Mouse (Mus musculus) limb, embryonic 15.5 days (tissue): ENCODE results near the gene Ptgis. TPM values are rescaled to one million over a fixed set of nuclear protein-coding genes. Genes with fewer than 3 reads are reported as not detected.

ENCODE experiments used
- ATAC-seq: fragments of 200-750 bp; cut with Nextera tagmentation; 2 replicates; pipeline ENCODE4 v1.8.0; 2017; ENCODE audit warnings: low read depth, moderate TSS enrichment; ENCODE audit not compliant: insufficient number of reproducible peaks, low FRiP score, low TSS enrichment
- H3K27ac ChIP-seq: fragments of 300-500 bp; sonication (generic); 2 replicates; pipeline ENCODE4 v1.5.1; 2015; ENCODE audit warnings: moderate library complexity, mild to moderate bottlenecking, inconsistent platforms
- H3K27me3 ChIP-seq: fragments of 300-500 bp; sonication (generic); 2 replicates; pipeline ENCODE4 v1.6.1; 2015; ENCODE audit warnings: inconsistent platforms
- H3K36me3 ChIP-seq: fragments of 300-500 bp; sonication (generic); 2 replicates; pipeline ENCODE4 v1.6.1; 2015; ENCODE audit warnings: inconsistent platforms
- H3K4me1 ChIP-seq: fragments of 300-500 bp; sonication (generic); 2 replicates; pipeline ENCODE4 v1.6.1; 2015; ENCODE audit warnings: inconsistent platforms
- H3K4me2 ChIP-seq: fragments of 300-500 bp; sonication (generic); 2 replicates; pipeline ENCODE4 v1.6.1; 2015; ENCODE audit warnings: mild to moderate bottlenecking, inconsistent platforms
- H3K4me3 ChIP-seq: fragments of 300-500 bp; sonication (generic); 2 replicates; pipeline ENCODE4 v1.5.1; 2015; ENCODE audit warnings: mild to moderate bottlenecking, inconsistent platforms
- H3K9ac ChIP-seq: fragments of 300-500 bp; sonication (generic); 2 replicates; pipeline ENCODE4 v1.6.1; 2015; ENCODE audit warnings: inconsistent platforms
- H3K9me3 ChIP-seq: fragments of 300-500 bp; sonication (generic); 2 replicates; pipeline ENCODE4 v1.6.1; 2016; ENCODE audit warnings: inconsistent platforms
- WGBS: fragments of 180-500 bp; shearing (Covaris S2); methylation state at CpG from one replicate; pipeline ENCODE4 v1.1.7; 2015; 5-methylcytosine and 5-hydroxymethylcytosine counted together
- polyA plus RNA-seq: library from polyadenylated mRNA; unstranded; fragments of >200 nt; fragmentation: Nextera tagmentation; extraction: Ambion mirVana; gene quantifications from 2 replicates; pipeline ENCODE4 v1.2.1, GENCODE M21; 2015

Ptgis gene
- polyA plus RNA-seq, 1 experiment from 2014 or later, result 35.7 TPM

GRCm38 (mm10) chr2:167261106-167261505 is 20.7 kb upstream of the Ptgis start:
- WGBS, result 38% methylated on average over 4 of the region's 4 CpGs
- peak; percentile 70 for ATAC-seq
- peak overlapping the region; percentile 89 for H3K27ac ChIP-seq
- H3K27me3 ChIP-seq, result no peaks in the 10 kb centered on the region
- H3K36me3 ChIP-seq, result no peaks in the 10 kb centered on the region
- no peak overlapping the region for H3K4me2 ChIP-seq
- peaks cover 19% of the 10 kb centered on the region for H3K4me1 ChIP-seq
- no peak overlapping the region for H3K9ac ChIP-seq
- no peak overlapping the region for H3K4me3 ChIP-seq
- H3K9me3 ChIP-seq, result no peaks in the 10 kb centered on the region

- H3K4me2 ChIP-seq, result no peak overlapping the region
- ATAC-seq, result no peak
Observed at GRCm38 (mm10) chr2:167257790-167258189, 17.4 kb upstream of the Ptgis start.

DNA sequence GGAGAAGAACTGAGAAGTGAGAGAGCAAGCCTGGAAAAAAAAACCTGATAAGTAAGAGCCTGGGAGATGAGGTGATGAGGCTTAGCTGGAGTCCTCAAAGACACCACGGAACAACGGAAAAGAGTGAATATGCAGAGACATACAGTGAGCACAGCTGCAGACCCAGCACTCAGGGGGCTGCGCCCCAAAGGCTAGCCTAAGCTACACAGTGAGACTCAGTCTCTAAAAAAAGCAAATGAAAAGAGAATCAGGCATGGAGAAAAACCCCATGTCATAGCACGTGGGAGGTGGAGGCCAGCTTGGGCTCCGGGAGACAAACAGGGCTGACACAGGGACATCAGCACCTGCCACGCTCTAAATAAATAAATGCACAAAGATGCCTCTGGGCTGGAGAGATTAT is 14.4 kb upstream of the Ptgis start:
- H3K4me1 ChIP-seq, result peaks cover 35% of the 10 kb centered on the region
- H3K27ac ChIP-seq, result no peak overlapping the region
- no peaks in the 10 kb centered on the region for H3K36me3 ChIP-seq
- 66% methylated on average over 6 of the region's 6 CpGs for WGBS
- no peaks in the 10 kb centered on the region for H3K27me3 ChIP-seq
- H3K4me2 ChIP-seq, result no peak overlapping the region
- no peaks in the 10 kb centered on the region for H3K9me3 ChIP-seq
- no peak overlapping the region for H3K4me3 ChIP-seq
- H3K9ac ChIP-seq, result no peak overlapping the region
- ATAC-seq, result no peak

More at GRCm38 (mm10) chr2:167257790-167258189, 17.4 kb upstream of the Ptgis start:
- 38% methylated on average over 3 of the region's 3 CpGs for WGBS
- no peak overlapping the region for H3K27ac ChIP-seq
- H3K36me3 ChIP-seq, result no peaks in the 10 kb centered on the region
- H3K4me1 ChIP-seq, result peaks cover 24% of the 10 kb centered on the region
- no peak overlapping the region for H3K4me3 ChIP-seq
- H3K9me3 ChIP-seq, result no peaks in the 10 kb centered on the region
- H3K9ac ChIP-seq, result no peak overlapping the region
- H3K27me3 ChIP-seq, result no peaks in the 10 kb centered on the region

GRCm38 (mm10) chr2:167254185-167254584 is 13.8 kb upstream of the Ptgis start:
- Histone ChIP-seq H3K27ac (no peak overlapping the region; the same call in 1 of the 2 replicates), H3K4me1 (peaks cover 39% of the 10 kb centered on the region), H3K9me3 (no peaks in the 10 kb centered on the region), H3K9ac (no peak overlapping the region), H3K36me3 (no peaks in the 10 kb centered on the region), H3K4me2 (no peak overlapping the region), H3K27me3 (no peaks in the 10 kb centered on the region), H3K4me3 (no peak overlapping the region)
- 55% methylated on average over 7 of the region's 7 CpGs for WGBS
- no peak for ATAC-seq

DNA sequence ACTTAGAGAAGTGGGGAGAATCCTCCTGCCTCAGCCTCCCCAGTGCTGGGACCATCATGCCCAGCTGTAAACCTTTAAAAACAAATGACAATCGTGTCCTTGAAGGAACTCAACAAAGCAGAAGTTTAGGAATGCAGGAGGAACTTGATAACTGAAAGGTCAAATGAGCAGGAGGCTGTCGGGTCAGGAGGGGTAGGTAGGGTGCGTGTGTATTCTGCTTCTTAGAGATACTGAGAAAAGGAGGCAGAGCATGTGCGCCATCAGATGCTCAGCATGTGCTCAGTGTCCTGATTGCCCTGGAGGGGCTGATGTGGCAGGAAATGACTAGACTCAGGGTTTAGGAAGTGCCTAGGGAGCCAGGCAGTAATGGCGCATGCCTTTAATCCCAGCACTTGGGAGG is 13.1 kb upstream of the Ptgis start:
- H3K9me3 ChIP-seq, result no peaks in the 10 kb centered on the region
- H3K36me3 ChIP-seq, result no peaks in the 10 kb centered on the region
- 87% methylated on average over 5 of the region's 5 CpGs for WGBS
- H3K4me1 ChIP-seq, result peaks cover 39% of the 10 kb centered on the region
- H3K4me2 ChIP-seq, result no peak overlapping the region
- H3K4me3 ChIP-seq, result no peak overlapping the region
- no peaks in the 10 kb centered on the region for H3K27me3 ChIP-seq
- no peak overlapping the region for H3K27ac ChIP-seq
- H3K9ac ChIP-seq, result no peak overlapping the region
- ATAC-seq, result no peak

- ATAC-seq, result no peak
- 28% methylated on average over 3 of the region's 3 CpGs for WGBS
- H3K4me1 ChIP-seq, result peaks cover 39% of the 10 kb centered on the region
- peak overlapping the region; percentile 74 for H3K27ac ChIP-seq
- H3K4me3 ChIP-seq, result no peak overlapping the region
- H3K27me3 ChIP-seq, result no peaks in the 10 kb centered on the region
- H3K9ac ChIP-seq, result no peak overlapping the region
- H3K9me3 ChIP-seq, result no peaks in the 10 kb centered on the region
- H3K4me2 ChIP-seq, result no peak overlapping the region
- H3K36me3 ChIP-seq, result no peaks in the 10 kb centered on the region
Observed at GRCm38 (mm10) chr2:167252057-167252687, 11.8 kb upstream of the Ptgis start.

- 22% methylated on average over 7 of the region's 7 CpGs for WGBS
- peak overlapping the region; percentile 75 for H3K27ac ChIP-seq
- H3K9ac ChIP-seq, result no peak overlapping the region
- peaks cover 37% of the 10 kb centered on the region for H3K4me1 ChIP-seq
- no peaks in the 10 kb centered on the region for H3K27me3 ChIP-seq
- no peaks in the 10 kb centered on the region for H3K36me3 ChIP-seq
- no peak overlapping the region for H3K4me3 ChIP-seq
- H3K4me2 ChIP-seq, result no peak overlapping the region
- no peaks in the 10 kb centered on the region for H3K9me3 ChIP-seq
- ATAC-seq, result peak; percentile 27; the same call in 1 of the 2 replicates
Observed at GRCm38 (mm10) chr2:167250736-167251337, 10.4 kb upstream of the Ptgis start.

DNA sequence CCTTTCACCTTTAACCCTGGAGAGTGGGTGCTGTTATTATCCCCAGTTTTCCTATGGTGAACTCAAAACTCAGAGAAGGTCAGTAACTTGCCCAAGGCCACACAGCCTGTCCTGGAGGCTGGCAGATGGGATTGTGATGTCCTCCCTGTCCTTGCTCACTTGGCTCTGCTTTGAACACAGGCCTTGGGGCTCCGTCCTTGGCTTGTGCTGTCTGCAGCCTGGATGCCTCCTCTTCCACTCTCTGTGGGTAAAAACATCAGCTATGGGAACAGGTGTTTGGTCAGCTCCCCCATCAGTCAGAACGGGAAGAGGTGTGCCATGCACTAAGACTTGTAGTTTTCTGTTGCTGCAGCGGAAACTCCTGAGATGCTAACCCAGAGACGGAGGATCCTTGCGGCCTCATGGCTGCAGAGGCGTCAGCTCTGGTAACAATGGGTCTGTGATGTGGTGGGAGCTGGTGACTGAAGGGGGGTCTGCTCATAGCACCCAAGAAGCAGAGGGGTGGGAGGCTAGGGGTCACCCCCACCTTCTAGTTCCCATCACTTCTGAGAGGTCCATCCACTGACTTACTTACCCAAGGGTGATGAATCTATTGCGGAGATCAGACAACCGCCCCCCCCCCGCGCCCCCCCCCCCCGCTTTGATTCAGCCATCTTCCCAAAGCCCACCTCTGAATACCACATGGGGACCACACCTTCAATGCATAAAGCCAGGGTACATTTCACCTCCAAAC is 9.8 kb upstream of the Ptgis start:
- Histone ChIP-seq H3K9me3 (no peaks in the 10 kb centered on the region), H3K27me3 (no peaks in the 10 kb centered on the region), H3K4me1 (peaks cover 37% of the 10 kb centered on the region), H3K27ac (peak overlapping the region; percentile 57; the same call in 1 of the 2 replicates), H3K4me2 (no peak overlapping the region), H3K4me3 (no peak overlapping the region), H3K36me3 (no peaks in the 10 kb centered on the region), H3K9ac (no peak overlapping the region)
- no peak for ATAC-seq
- 32% methylated on average over 10 of the region's 11 CpGs for WGBS

- WGBS, result 53% methylated on average over 3 of the region's 3 CpGs
- no peak for ATAC-seq
- 0 out of 2 replicates have a peak overlapping the region, but pooled peaks have one; percentile 57 for H3K27ac ChIP-seq
Observed at GRCm38 (mm10) chr2:167249591-167249990, 9.2 kb upstream of the Ptgis start.

GRCm38 (mm10) chr2:167247823-167248222 is 7.4 kb upstream of the Ptgis start:
- Histone ChIP-seq H3K9me3 (no peaks in the 10 kb centered on the region), H3K36me3 (no peaks in the 10 kb centered on the region), H3K4me1 (peaks cover 33% of the 10 kb centered on the region), H3K4me3 (no peak overlapping the region), H3K9ac (no peak overlapping the region), H3K27ac (no peak overlapping the region), H3K4me2 (no peak overlapping the region), H3K27me3 (no peaks in the 10 kb centered on the region)
- WGBS, result 55% methylated on average over 2 of the region's 2 CpGs
- no peak for ATAC-seq

More at GRCm38 (mm10) chr2:167249591-167249990, 9.2 kb upstream of the Ptgis start:
- Histone ChIP-seq H3K4me1 (peaks cover 37% of the 10 kb centered on the region), H3K4me3 (no peak overlapping the region), H3K4me2 (no peak overlapping the region), H3K9ac (no peak overlapping the region), H3K36me3 (no peaks in the 10 kb centered on the region), H3K27me3 (no peaks in the 10 kb centered on the region), H3K9me3 (no peaks in the 10 kb centered on the region)

- no peak for ATAC-seq
- no peaks in the 10 kb centered on the region for H3K9me3 ChIP-seq
- H3K9ac ChIP-seq, result no peak overlapping the region
- H3K27me3 ChIP-seq, result no peaks in the 10 kb centered on the region
- H3K4me2 ChIP-seq, result no peak overlapping the region
- 85% methylated on average over 7 of the region's 7 CpGs for WGBS
- H3K27ac ChIP-seq, result no peak overlapping the region
- H3K4me1 ChIP-seq, result peaks cover 22% of the 10 kb centered on the region
- H3K4me3 ChIP-seq, result no peak overlapping the region
- H3K36me3 ChIP-seq, result no peaks in the 10 kb centered on the region
Observed at GRCm38 (mm10) chr2:167246704-167247103, 6.3 kb upstream of the Ptgis start.

DNA sequence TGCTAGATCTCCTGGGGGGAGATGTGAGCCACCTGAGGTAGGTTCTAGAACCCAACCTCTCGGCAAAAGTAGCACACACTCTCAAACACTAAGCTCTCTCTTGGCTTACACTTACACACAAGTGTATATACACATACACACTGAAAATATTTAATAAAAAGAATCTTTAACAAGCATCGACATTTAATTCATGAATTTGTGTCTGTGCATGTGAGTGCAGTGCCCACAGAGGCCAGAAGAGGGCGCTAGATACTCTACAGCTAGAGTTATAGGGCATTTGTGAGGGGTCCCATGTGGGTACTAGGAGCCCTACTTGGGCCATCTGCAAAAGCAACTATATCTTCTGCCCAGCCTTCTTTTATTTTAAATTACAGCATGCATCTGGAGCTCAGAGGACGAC is 4.5 kb upstream of the Ptgis start:
- ATAC-seq, result no peak
- Histone ChIP-seq H3K27ac (no peak overlapping the region), H3K36me3 (no peaks in the 10 kb centered on the region), H3K27me3 (peaks cover 3% of the 10 kb centered on the region), H3K9ac (no peak overlapping the region), H3K4me3 (no peak overlapping the region), H3K4me2 (no peak overlapping the region), H3K4me1 (peaks cover 17% of the 10 kb centered on the region), H3K9me3 (no peaks in the 10 kb centered on the region)
- 75% methylated on average over 4 of the region's 4 CpGs for WGBS
